Mouse (Mus musculus) liver, postnatal 0 days (tissue): ENCODE results near the gene Ezh1.

Experiments
- CTCF ChIP-seq: sonication (generic); IDR thresholded peaks from 2 replicates; pipeline ENCODE4 v1.5.1; 2016; ENCODE audit warnings: antibody characterized with exemption, low read depth
- EP300 ChIP-seq: IDR thresholded peaks from 2 replicates; pipeline ENCODE4 v1.6.1; 2016; ENCODE audit warnings: antibody characterized with exemption, low read depth, mild to moderate bottlenecking

GRCm38 (mm10) chr11:101179306-101179705 lies 47.0 kb downstream of the Ezh1 start:
- TF ChIP-seq EP300 (no peak), CTCF (no peak)
